Mouse (Mus musculus) bone marrow macrophage, adult 2 months (primary cell): ENCODE results near the gene Slc25a19. TPM values are rescaled to one million over a fixed set of nuclear protein-coding genes. Genes with fewer than 3 reads are reported as not detected.

Experiments used
- H3K27ac ChIP-seq: 2 replicates; pipeline ENCODE4 v1.5.1; 2012; ENCODE audit warnings: low read depth, low read length; ENCODE audit not compliant: insufficient read depth
- H3K4me1 ChIP-seq: 2 replicates; pipeline ENCODE4 v1.6.1; 2012; ENCODE audit warnings: low read length; ENCODE audit not compliant: control insufficient read depth, insufficient read depth
- H3K4me3 ChIP-seq: 2 replicates; pipeline ENCODE4 v1.5.1; 2012; ENCODE audit warnings: mild to moderate bottlenecking, low read length, moderate library complexity; ENCODE audit not compliant: insufficient read depth
- CTCF ChIP-seq: IDR thresholded peaks from 2 replicates; pipeline ENCODE4 v1.5.1; 2012; ENCODE audit warnings: low read depth, mild to moderate bottlenecking, low read length, moderate library complexity
- POLR2A ChIP-seq: IDR thresholded peaks from 2 replicates; pipeline ENCODE4 v1.6.1; 2012; ENCODE audit warnings: mild to moderate bottlenecking, low read depth, low read length, borderline replicate concordance
- polyA plus RNA-seq: library from polyadenylated mRNA; stranded (reverse); fragments of >200 nt; gene quantifications from 2 replicates; pipeline ENCODE4 v1.2.4, GENCODE M21; 2012; ENCODE audit not compliant: missing spikeins, insufficient read depth, insufficient read length

The Slc25a19 gene
- polyA plus RNA-seq, 1 experiment, result 37.0 TPM

- Histone ChIP-seq H3K27ac (no peak overlapping the region), H3K4me3 (no peak overlapping the region), H3K4me1 (peaks cover 8% of the 10 kb centered on the region)
- no peak for TF ChIP-seq CTCF
- no peak for TF ChIP-seq POLR2A
Observed at GRCm38 (mm10) chr11:115618732-115619516, 9.2 kb downstream of the Slc25a19 start.

GRCm38 (mm10) chr11:115618001-115618400 is 10.1 kb downstream of the Slc25a19 start:
- H3K27ac ChIP-seq, result no peak overlapping the region
- no peak for TF ChIP-seq POLR2A
- TF ChIP-seq CTCF, result no peak
- peaks cover 15% of the 10 kb centered on the region for H3K4me1 ChIP-seq
- no peak overlapping the region for H3K4me3 ChIP-seq

DNA sequence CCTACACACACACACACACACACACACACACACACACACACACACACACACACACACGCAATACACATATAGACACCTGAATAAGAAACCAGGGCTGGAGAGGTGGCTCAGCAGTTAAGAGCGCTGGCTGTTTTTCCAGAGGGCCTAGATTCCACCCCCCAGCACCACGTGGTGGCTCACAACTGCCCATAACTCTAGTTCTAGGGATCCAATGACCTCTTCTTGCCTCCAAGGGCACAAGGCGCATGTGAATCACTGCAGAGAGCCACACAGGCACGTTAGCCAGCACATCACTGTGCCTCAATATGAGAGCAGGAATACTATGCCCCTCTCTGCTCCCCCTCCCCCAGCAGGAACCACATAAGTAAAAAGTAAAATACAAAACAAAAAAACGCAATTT is 11.2 kb downstream of the Slc25a19 start:
- H3K4me3 ChIP-seq, result no peak overlapping the region
- no peak overlapping the region for H3K27ac ChIP-seq
- no peak for TF ChIP-seq POLR2A
- no peak for TF ChIP-seq CTCF
- peaks cover 16% of the 10 kb centered on the region for H3K4me1 ChIP-seq

DNA sequence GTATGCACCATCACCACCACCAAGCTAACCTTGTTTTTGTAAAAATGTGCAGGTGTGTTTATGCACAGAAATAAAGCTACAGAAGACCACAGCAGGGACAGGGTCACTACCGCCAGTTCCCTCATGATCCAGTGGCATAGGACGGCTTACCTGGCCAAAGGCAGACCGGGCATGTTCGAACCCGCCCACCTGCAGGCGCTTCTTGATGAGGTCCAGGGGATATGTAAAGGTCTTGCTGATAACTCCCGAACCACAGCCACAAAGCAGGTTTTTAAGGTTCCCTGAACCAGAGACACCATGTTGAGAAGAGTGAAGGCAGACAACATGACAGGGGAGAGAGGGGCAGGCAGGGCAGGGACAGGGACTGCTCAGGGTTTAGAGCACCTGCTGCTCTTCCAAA is 11.7 kb downstream of the Slc25a19 start:
- H3K4me3 ChIP-seq, result no peak overlapping the region
- H3K27ac ChIP-seq, result no peak overlapping the region
- peaks cover 22% of the 10 kb centered on the region for H3K4me1 ChIP-seq
- TF ChIP-seq CTCF (no peak), POLR2A (no peak)

DNA sequence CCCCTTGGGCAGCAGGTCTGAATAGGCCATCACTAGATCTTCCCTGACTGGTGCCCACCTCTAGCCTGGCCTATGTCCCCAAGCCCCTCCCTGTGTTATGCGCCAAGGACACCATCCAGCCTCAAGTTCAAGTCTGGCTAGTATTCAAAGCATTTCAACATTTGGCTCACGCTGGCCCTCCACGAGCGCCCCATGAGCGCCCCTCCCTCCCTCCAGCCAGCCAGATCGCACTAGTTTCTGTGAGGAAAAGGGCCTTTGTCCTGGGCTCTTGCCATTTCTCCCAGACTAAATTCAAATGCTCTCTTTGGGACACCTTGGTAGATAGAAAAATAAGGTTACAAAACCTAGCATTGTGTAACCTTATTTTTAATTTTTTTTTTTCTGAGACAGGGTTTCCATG is 12.2 kb downstream of the Slc25a19 start:
- Histone ChIP-seq H3K4me3 (no peak overlapping the region), H3K27ac (no peak overlapping the region), H3K4me1 (peaks cover 26% of the 10 kb centered on the region)
- TF ChIP-seq CTCF (no peak), POLR2A (no peak)

DNA sequence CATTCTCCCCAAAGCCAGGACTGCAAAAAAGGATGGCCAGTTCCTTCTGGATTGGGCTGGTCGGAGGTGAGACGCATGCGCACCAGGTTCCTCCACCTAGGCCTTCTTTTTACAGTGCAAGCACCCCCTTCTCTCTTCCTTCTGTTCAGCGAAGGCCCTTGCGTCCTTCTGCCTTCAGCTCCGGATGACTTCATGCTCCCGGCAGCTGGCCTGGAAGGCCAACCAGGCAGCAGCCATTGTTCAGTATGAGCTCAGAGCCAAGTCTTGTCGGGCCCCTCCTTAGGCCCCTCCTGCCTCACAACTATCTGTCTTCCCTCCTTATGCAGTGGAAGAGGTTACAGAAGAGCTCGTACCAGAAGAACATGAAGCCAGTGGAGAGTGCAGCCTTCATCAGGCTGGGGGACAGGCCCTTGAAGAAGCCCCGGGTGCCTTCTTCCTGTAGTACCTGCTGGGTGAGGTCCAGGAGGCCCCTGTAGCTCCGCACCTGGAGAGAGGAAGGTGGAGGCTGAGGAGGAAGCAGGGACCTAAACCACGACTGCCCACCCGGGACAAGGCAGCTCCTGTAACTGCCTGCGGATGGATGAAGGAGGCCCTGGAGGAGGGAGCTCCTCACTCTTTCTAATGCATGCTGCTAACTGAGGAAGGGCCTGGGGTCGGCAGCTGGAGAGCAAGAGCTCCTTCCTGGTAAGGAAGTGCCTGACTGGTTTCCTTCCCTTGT is 12.8 kb downstream of the Slc25a19 start:
- Histone ChIP-seq H3K4me3 (no peak overlapping the region), H3K4me1 (peaks cover 26% of the 10 kb centered on the region), H3K27ac (no peak overlapping the region)
- no peak for TF ChIP-seq CTCF
- no peak for TF ChIP-seq POLR2A

- no peak for TF ChIP-seq CTCF
- TF ChIP-seq POLR2A, result no peak
- no peak overlapping the region for H3K4me3 ChIP-seq
- no peak overlapping the region for H3K27ac ChIP-seq
- H3K4me1 ChIP-seq, result peaks cover 26% of the 10 kb centered on the region
Observed at GRCm38 (mm10) chr11:115614346-115615107, 13.6 kb downstream of the Slc25a19 start.

- peak overlapping the region; percentile 93 for H3K27ac ChIP-seq
- no peak for TF ChIP-seq CTCF
- TF ChIP-seq POLR2A, result no peak
- peaks cover 26% of the 10 kb centered on the region for H3K4me1 ChIP-seq
- peak overlapping the region; percentile 98 for H3K4me3 ChIP-seq
Observed at GRCm38 (mm10) chr11:115613138-115613945, 14.8 kb downstream of the Slc25a19 start.
